Mouse (Mus musculus) ES-E14 (cell line): ENCODE data around the gene Cenpi.

ENCODE experiments used
- CHD2 ChIP-seq: IDR thresholded peaks from 2 replicates; pipeline ENCODE4 v1.6.1; 2014; ENCODE audit warnings: mild to moderate bottlenecking, low read depth, low read length, inconsistent platforms
- ZC3H11A ChIP-seq: IDR thresholded peaks from 2 replicates; pipeline ENCODE4 v1.6.1; 2012; ENCODE audit warnings: low read depth, mild to moderate bottlenecking, inconsistent platforms, low read length, borderline replicate concordance
- ZNF384 ChIP-seq: IDR thresholded peaks from 2 replicates; pipeline ENCODE4 v1.6.1; 2012; ENCODE audit warnings: low read depth, low read length, inconsistent platforms

- TF ChIP-seq ZC3H11A (no peak), ZNF384 (no peak), CHD2 (no peak)
These were observed 32.2 kb upstream of the Cenpi start for GRCm38 (mm10) chrX:134275715-134276114.
